Mouse (Mus musculus) myocyte (in vitro differentiated cells): ENCODE measurements at regions not wholly inside any gene's neighbourhood (a gene's known extent, or its start where the extent isn't known, plus 50 kb on each side); places are given as distances from the start of the nearest gene placed in this dataset.

Experiments
- POLR2A ChIP-seq: IDR thresholded peaks from one replicate; pipeline ENCODE4 v1.6.1; 2011; ENCODE audit warnings: low read depth, mild to moderate bottlenecking, control low read depth, moderate library complexity; ENCODE audit not compliant: insufficient read length
- POLR2AphosphoS2 ChIP-seq: IDR thresholded peaks from one replicate; pipeline ENCODE4 v1.6.1; 2011; ENCODE audit warnings: low read depth, control low read depth; ENCODE audit not compliant: insufficient read length
- REST ChIP-seq: IDR thresholded peaks from one replicate; pipeline ENCODE4 v1.6.1; 2011; ENCODE audit warnings: mild to moderate bottlenecking, control low read depth, moderate library complexity; ENCODE audit not compliant: insufficient read depth, insufficient read length
- TCF3 ChIP-seq: IDR thresholded peaks from one replicate; pipeline ENCODE4 v1.6.1; 2011; ENCODE audit warnings: low read depth, control low read depth; ENCODE audit not compliant: insufficient read length
- USF1 ChIP-seq: IDR thresholded peaks from one replicate; pipeline ENCODE4 v1.6.1; 2011; ENCODE audit warnings: low read depth, mild to moderate bottlenecking, control low read depth, moderate library complexity

GRCm38 (mm10) chr10:96940887-96941518, 324.2 kb downstream of the Btg1 start:
- TF ChIP-seq USF1 (no peak), POLR2AphosphoS2 (no peak), TCF3 (no peak), POLR2A (no peak), REST (no peak)
